Mouse (Mus musculus) left cerebral cortex, postnatal 4 days (tissue): ENCODE data around the gene Was. TPM values are rescaled to one million over a fixed set of nuclear protein-coding genes. Genes with fewer than 3 reads are reported as not detected.
A peak's percentile ranks its signal among the peaks of the same experiment; 100 is the strongest.
"Not testable (repeated sequence)": the region's sequence is repeated elsewhere in the genome, so short reads cannot be mapped to it uniquely, and the experiment has no call there.

ENCODE experiments used
- DNase-seq: peaks from one replicate; pipeline ENCODE4 v3.0.0-alpha.2; 2022
- intact Hi-C: fragments of 180-260 bp; cut with DNase I; formaldehyde crosslinking; loops from one replicate; pipeline ENCODE4 v1.15.1; 2025
- total RNA-seq, 2 experiments: library from RNA; stranded (reverse); gene quantifications; 2 replicates each; pipeline ENCODE4 v1.2.3; 2021

Gene Was
- under 1 TPM; 0.42 to 0.94 TPM for total RNA-seq

DNA sequence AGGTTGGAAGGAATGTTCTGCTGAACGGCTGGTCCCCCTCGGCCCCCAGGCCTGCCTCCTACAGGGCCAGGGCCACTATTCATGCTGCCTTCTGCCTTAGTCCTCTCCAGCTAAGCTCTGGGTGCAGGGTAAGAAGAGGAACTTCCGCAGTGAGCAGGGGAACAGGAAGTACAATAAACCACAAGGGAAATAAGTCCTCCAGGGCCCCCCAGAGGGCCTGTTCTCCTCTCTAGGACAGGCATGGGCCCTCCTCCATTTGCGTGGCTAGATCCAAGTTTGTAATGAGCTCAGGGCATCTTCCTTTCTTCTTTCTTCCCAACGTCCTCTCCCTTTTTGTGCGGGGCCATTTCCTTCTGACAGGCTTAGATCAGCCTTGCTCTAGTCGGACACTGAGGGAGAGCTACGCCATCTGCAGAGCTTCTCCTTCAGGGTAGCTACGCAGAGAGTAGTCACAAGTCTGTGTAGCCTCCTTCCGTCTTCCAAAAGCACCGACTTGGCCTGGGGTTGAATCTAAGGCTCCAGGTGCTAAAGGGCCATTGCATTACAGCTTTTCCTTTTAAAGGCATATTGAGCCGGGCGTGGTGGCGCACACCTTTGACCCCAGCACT, at the start of gene Was:
Gene Was, minus strand, starts transcription at position 153 of the 608 bp plus-strand sequence.
- intact Hi-C loops, result no loop called here
- no peak for DNase-seq

- intact Hi-C loops, result no loop called here
- DNase-seq, result no peak
Measured at GRCm38 (mm10) chrX:8139480-8139879, 49.2 kb upstream of the Was start.

DNA sequence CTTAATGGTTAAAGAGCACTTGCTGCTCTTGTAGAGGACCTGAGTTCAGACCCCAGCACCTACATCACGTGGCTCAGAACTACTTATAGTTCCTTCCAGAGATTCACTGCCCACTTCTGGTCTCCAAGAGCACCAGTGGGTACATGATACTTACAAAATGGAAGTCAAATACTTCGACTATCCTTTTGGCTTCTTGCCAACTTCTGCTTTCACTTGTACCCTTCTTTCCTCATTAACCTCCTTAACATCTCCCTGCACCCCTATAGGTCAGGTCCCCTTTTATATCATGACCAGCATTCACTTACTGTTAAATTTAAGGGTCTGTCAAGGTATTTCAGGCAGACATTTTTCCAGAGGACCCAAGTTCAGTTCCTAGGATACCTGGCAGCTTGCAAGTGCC, 45.6 kb upstream of the Was start:
- intact Hi-C loops, result no loop called here
- DNase-seq, result no peak

GRCm38 (mm10) chrX:8132017-8132976, 42.0 kb upstream of the Was start, which contains the start of gene Wdr13:
Gene Wdr13 (minus strand): TSS chrX:8132892.
- DNase-seq, result peak; percentile 87
- intact Hi-C loops, result no loop called here

- intact Hi-C loops, result no loop called here
- DNase-seq, result no peak
Measured at GRCm38 (mm10) chrX:8131393-8131792, 41.1 kb upstream of the Was start.

DNA sequence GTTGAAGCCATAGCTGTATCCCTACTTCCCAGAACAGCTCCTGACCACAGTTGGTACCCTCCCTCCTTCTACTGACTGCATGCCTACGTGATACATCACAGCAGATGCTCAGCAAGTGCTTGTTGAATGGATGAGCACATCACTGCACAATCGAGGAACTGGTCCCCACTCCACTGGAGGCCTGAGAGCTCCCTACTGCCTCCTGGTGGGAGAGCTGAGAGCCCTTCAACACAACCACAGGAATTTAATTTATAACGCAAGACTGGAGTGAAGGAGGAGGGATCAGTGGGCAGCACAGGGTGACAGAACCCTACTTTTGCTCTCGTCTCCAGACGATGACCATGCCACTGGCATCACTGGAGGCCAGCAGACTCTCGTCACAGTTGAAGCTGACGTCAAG, 34.9 kb upstream of the Was start:
- intact Hi-C loops, result no loop called here
- DNase-seq, result no peak

GRCm38 (mm10) chrX:8123821-8124470, 33.6 kb upstream of the Was start:
- no peak for DNase-seq
- intact Hi-C loops, result no loop called here

DNA sequence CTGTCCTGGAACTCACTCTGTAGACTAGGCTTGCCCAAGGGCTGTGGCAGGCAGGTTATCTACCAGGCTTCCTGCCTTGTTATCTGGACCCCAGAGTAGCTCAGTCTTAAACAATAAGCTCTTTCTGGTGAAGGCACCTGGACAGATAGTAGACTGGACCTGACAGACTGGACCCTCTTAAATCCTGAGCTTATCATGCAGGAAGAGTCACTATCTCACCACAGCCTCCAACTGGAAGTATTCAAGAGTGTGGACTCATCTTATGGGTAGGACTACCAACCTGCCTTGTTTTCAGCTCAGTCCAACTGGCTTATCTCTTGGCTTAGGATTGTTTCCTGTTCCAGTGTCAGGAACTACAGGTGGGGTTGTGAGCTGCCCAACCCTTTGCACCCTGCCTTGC, 27.0 kb upstream of the Was start:
- intact Hi-C loops, result no loop called here
- DNase-seq, result no peak

- intact Hi-C loops, result no loop called here
Measured at GRCm38 (mm10) chrX:8115275-8115674, 25.0 kb upstream of the Was start.

DNA sequence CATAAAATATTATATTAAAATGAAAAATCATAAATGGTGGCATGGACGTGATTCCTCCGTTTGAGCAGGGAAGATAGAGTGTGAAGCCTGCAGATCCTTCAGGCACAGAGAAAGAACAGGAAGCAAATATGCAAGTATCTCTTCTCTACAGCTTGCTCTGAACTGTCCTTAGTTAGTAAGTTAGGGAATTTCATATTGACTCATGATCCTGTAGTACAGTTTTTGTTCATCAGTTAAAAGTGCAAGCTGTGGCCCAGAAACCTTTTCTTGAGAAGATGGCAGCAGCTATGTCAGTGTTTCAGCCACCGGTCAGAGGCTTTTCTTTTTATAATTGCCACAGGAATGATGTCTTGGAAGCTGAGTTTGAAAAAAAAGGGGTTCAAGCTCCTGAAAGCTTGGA, 14.7 kb upstream of the Was start:
- intact Hi-C loops, result no loop called here
- DNase-seq, result no peak

More at GRCm38 (mm10) chrX:8115275-8115674, 25.0 kb upstream of the Was start:
- DNase-seq, result no peak

DNA sequence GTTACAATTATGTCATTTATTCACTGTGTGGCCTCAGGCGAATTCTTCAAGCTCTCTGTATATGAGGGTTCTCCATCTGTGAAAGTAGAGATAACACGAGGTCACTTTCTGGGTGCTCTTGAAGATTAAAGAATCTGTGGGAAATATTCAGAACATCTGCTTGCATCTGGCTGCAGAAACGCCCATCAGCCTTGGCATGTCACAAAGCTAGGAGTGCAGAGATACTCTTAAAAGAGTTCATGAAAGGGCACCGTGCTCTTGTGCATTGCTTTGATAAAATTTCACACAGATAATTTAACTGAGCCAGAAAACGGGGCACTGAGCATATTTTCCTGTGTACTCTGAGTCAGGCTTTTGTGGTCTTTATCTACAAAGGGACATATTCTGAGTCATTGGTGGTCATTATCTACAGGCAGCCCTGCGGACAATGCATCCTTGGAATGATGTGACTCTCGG, 11.9 kb upstream of the Was start:
- no peak for DNase-seq
- intact Hi-C loops, result no loop called here

GRCm38 (mm10) chrX:8101017-8101416, 10.7 kb upstream of the Was start:
- intact Hi-C loops, result no loop called here
- DNase-seq, result peak; percentile 76

DNA sequence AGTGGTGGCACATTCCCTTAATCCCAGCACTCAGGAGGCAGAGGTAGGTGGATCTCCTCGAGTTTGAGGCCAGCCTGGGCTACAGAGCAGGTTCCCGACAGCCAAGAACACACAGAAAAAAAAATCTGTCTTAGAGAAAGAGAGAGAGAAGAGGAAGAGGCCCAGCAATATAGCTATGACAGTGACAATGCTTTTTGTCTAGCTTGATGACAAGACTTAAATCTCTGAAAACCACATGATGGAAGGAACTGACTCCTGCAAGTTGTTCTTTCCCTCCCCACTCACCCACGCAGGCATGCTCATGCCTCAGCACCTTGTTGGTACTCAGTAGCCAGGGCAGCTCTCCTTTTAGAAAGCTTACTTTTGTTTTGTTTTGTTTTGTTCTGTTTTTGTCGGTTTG, 9.1 kb upstream of the Was start:
- intact Hi-C loops, result no loop called here
- no peak for DNase-seq

DNA sequence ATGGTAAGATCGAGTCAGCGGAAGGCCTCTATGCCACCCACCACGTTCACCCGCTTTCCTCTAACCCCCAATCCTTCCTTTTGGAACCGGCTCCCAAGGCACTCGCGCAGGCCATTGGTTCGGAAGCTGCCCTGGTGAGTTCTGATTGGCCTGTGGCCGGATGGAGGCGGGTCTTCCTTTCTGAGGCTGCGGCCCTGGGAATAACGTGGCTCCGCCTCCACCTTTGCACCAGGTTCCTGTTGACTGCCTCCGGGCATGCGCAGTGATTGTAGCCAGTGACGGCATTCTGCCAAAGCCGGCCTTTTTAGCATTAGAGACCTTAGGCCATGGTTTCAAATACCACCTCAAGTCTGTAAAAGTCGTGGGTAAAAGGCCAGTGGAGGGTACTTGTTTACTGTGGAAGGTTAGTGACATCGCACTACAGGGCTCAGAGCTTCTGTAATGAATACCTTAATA, 6.5 kb upstream of the Was start:
- intact Hi-C loops, result no loop called here
- DNase-seq, result peak; percentile 96

- intact Hi-C loops, result not testable (repeated sequence)
Measured at GRCm38 (mm10) chrX:8096068-8096786, 5.9 kb upstream of the Was start.

DNA sequence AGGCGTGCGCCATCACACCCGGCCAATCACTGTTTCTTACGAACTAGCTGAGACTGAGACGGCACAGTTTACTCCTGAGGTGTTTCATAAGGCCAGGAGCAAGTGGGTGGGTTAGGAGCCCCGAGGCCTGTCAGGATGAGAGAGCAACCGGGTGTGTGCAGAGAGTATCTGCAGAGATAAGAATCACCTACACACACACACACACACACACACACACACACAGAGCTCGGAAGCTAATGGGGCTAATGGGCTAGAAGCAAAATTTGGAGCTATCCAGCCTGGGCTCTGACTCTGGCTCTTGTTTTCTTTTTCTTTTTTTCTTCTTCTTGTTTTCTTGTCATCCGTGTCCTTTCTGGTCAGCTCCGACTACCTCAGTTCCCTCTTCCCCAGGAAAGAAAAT, 5.2 kb upstream of the Was start:
- intact Hi-C loops, result no loop called here
- DNase-seq, result no peak

More at GRCm38 (mm10) chrX:8096068-8096786, 5.9 kb upstream of the Was start:
- DNase-seq, result peak; percentile 71

DNA sequence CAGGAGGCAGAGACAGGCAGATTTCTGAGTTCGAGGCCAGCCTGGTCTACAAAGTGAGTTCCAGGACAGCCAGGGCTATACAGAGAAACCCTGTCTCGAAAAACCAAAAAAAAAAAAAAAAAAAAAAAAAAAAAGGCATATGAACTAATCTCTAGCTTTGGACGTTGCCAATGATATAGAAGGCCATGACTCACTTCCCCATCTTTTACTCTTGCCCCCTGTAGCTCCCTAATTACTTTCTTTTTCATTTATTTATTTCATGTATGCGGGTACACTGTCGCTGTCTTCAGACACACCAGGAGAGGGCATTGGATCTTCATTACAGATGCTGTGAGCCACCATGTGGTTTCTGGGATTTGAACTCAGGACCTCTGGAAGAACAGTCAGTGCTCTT, 653 bp upstream of the Was start:
- DNase-seq, intact Hi-C loops: not testable (repeated sequence)

- intact Hi-C loops, result no loop called here
- DNase-seq, result no peak
Measured at GRCm38 (mm10) chrX:8089746-8090145, 552 bp downstream of the Was start.

DNA sequence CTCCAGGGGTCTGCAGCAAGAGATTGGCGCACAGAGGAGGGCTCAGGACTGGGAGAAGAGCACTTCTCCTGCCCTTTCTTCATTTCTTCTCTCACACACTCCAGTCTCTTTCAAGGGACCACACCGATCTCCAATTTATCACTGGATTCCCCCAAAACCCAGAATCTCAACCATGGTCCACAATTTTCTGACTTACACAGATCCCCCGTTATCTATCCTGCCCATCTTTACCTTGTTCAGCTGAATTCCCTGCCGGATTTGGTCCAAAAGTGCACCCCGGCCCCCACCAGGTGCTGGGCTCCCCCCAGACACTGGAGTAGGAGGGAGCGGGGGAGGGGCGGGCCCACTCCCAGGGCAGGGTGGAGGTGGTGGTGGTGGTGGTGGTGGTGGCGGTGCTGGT, 4.7 kb downstream of the Was start:
- no peak for DNase-seq
- intact Hi-C loops, result no loop called here

GRCm38 (mm10) chrX:8084771-8085259, 5.5 kb downstream of the Was start:
- no peak for DNase-seq
- intact Hi-C loops, result no loop called here
